Mouse (Mus musculus): ENCODE measurements around the gene Tmem51.

DNA sequence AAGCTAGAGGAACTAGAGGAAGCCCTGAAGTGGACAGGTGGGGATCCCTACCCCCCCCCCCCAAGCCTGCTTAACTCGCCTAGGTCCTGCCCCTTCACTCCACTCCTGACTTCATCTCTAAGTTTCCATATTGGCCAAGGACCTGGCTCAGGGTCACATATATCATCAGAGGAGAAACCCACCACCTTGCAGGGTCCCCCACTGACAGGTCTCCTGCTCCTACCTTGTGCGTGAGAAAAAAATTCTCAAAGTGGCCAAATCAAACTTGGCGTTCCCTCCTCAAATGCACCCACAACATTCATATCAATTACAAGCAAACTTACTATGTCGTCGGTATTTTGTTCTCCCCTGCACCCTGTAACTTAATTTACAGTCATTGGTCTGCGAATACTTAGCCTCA is 911 bp downstream of the Tmem51 start:
- TF ChIP-seq POLR2A (IDR thresholded peaks at IDR 0.05; ENCODE audit: borderline replicate concordance, extremely low read depth, low read depth, low read length) (no peak), CTCF (IDR thresholded peaks at IDR 0.05; ENCODE audit: insufficient read depth, low read length) (no peak)
